Mouse (Mus musculus): ENCODE data around the gene Tmprss12.
"Not testable (repeated sequence)": the region's sequence is repeated elsewhere in the genome, so short reads cannot be mapped to it uniquely, and the experiment has no call there.

The Tmprss12 gene

DNA sequence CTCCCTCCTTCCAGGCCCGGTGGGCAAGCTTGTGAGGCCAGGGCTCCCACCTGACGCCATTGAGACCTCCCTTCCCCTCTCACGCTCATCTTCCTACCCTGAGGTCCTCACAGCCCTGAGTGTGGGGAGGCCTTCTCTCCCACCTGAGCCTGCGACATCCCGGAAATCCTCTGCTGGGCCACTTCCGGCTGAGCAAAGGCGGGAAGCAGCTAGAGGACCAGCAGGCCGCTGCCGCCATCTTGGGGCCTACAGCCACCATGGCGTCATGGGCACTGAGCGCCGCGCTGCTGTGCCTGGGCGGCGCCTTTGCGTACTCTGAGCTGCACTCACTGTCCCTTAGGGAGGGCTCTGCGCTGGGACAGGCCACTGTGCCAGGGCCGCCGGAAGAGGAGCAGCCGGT lies at the start of gene Tmprss12:
Tmprss12 (plus strand) TSS at position 212 of the 400 bp plus-strand sequence.
- no peak for DNase-seq (ENCODE audit: low spot score in 2 of 2)

DNA sequence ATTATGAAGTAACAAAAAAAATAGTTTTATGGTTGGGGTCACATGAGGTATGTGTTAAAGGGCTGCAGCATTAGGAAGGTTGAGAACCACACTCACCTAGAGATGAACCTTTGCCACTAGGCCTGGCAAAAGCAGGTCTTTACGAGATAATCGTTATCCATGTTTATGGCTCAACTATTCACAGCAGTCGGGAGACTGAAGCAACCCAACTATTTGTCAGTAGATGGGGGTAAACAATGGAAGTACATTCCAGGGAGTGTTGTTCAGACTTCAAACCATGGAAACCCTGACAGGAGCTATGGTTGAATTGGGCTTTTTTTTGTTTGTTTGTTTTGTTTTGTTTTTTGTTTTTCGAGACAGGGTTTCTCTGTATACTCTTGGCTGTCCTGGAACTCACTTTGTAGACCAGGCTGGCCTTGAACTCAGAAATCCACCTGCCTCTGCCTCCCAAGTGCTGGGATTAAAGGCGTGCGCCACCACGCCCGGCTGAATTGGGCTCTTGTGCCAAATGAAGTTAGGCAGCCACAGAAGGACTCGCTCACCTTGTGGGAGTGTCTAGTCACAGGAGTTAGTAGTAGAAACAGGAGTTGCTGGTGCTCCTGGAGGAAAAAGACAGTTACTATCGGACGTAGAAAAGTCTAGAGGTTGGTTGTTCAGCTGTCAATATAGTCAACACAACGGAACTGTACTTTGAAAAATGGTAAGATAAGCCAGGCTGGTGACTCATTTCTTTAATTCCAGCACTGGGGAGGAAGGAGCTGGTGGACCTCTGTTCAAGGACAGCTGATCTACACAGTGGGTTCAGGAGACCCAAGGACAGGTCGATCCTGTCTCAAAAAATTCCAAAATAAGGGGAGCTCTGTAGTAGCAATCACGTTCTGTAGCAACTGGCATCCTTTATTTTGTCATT lies 48.8 kb upstream of the Tmprss12 start:
- DNase-seq (ENCODE audit: low spot score in 2 of 2): no peak

DNA sequence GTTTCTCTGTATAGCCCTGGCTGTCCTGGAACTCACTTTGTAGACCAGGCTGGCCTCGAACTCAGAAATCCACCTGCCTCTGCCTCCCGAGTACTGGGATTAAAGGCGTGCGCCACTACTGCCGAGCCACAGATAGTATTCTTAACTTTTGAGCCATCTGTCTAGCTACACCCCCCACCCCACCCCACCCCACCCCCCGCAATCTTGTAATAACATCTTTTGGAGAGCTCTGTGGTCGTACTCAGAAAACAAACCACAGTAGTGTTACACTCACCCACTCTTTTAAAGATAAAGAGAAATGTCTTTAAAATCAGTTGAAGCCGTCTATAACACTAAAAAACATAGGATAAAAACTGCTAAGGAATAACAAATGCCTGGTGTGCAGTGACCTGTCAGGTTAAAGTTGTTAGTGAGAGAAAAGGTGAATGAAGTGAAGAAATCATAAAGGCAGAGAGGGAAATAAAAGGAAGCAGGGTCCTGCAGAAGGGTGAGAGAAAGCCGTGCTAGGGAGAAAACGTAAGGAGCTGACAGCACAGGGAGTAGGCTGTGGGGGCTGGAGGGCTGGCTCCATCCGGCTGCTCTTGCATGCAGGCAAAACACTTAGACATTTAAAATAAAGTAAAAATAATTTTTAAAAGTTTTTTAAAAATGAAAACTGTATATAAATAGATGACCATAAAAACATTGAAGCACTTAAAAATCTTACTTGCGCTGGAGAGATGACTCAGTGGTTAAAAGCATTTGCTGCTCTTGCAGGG lies 45.2 kb upstream of the Tmprss12 start:
- DNase-seq (ENCODE audit: low spot score in 2 of 2): peak; percentile 45 to 49

DNA sequence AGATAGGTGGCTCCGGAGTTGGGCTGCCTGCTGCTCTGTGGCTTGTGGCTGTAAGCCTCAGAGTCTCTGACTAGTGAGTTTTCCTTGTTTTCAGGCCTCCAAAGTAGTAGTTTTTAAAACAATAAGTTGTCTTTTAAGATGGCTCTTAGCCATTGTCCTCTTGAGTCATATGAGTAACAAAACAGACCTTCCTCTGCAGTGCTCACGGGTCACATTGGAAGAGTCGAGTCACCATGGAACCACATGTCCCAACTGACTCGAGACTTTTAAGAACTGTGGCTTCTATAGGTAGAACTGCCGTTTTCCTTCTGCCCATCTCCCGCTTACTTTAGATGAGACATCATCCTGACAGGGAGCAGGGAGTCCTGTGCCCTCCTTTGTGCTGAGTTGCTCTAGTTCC lies 43.7 kb upstream of the Tmprss12 start:
- DNase-seq (ENCODE audit: low spot score in 2 of 2): no peak

DNA sequence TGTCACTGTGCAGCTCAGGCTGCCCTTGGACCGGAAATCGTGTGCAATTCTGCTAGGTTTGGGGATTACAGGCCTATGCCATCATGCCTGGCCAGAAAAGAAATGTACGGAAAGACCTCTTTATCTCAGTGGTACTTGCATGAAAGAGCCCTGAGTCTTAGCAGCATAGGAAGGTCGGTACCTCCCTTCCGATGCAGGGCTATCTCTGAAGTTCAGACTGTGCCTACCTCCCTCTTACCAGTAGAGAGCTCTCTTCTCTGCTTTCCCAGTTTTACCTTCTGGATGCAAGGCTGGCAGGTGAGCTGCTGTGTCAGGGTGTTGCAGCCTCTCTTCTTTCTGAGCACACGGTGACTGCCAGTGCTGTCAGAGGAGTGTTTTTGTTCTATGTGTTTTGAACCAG lies 38.9 kb upstream of the Tmprss12 start:
- DNase-seq (ENCODE audit: low spot score in 2 of 2): no peak

DNA sequence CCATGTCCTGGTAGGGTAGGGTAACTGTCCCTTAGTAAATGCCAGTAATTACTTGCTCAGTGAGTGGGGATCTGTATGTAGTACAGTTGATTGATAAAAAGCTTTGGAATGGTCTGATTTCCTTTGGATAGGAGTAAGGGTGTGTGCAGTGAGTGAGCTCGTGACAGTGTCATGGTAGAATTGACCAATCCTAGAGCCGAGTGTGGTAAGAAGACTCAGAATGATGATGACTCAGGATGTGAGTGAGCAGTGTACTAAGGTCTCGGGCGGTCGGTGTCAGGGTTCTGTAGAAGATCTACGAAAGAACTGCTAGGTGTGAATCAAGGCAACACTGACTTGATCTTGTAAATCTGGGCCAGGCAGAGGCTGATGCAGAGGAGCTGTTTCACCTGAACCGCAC lies 34.7 kb upstream of the Tmprss12 start:
- DNase-seq (ENCODE audit: low spot score in 2 of 2): no peak

DNA sequence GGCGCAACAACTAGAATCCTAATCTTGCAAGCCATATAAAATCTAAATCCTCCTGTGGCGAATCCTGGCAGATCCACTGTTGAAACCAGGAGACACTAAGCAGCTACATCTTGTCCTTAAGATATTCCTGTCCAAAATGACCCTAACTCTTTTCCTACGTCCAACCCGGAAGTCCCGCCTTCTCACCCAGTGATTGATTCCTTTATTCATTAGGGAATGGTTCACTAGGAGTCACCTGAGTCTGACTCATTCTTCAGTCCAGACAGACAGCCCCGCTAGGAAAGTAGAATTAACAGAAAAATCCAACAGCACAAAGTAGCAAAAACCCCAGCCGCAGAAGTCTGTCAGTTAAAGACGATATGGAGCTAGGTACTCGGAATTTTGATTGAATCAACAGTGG lies 33.3 kb upstream of the Tmprss12 start:
- no peak for DNase-seq (ENCODE audit: low spot score in 2 of 2)

DNA sequence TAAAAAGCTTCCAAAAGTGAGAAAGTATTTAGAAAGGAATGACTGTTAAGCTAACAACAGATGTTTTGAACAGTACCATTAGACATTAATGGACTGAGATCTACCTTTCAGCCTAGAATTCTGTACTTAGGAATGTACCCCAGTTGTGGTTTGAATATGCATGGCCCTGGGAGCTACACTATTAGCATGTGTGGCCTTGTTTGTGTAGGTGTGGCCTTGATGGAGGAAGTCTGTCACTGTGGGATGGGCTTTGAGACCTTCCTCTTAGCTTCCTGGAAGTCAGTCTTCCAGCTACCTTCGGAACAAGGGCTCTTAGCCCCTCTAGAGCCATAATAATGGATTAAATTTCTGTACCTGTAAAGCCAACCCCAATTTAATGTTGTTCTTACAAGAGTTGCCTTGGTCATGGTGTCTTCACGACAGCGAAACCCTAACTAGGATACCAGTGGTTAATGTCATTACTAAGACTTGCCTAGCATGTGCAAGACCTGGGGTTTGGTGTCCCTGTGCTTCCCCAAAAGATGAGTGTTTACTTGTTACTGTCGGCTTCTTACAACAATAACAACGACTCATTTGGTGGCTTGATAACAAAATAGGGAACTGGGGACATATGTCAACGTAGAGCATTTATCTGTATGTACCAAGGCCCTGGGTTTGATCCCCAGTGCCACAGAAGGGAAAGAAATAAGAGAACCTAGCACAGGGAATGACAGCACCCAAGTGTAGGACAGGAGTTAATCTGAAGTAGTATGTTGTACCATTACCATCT lies 31.8 kb upstream of the Tmprss12 start:
- no peak for DNase-seq (ENCODE audit: low spot score in 2 of 2)

DNA sequence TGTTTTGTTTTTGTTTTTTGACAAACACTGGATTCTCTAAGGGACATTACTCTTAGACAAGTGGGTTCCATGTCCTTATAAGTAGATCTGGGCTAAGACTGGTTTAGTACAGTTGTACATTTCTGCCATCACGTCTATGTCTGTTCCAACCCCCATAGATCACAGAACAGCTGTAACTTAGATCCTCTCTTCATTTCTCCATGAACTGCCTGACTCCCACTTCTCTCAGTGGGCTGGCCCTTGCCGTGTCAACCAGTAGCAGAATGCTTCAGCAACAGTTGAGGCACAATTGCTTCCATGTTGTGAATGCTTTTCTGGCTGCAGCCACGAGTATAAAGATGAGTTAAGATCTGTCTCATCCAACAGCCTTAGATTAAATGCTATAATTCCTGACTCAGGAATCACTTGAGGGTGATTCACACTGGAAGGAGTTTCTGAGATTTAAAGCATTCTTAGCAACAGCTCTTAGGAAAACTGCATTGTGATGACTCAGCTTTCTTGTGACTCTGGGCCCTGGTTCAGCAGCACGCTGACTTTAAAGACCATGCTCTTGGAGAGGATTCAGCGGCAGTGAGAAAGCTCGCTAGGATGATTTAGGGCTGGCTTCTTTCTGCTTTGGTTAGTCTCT lies 29.4 kb upstream of the Tmprss12 start:
- DNase-seq (ENCODE audit: low spot score in 2 of 2): peak in 1 of 2 experiments; percentile 31

DNA sequence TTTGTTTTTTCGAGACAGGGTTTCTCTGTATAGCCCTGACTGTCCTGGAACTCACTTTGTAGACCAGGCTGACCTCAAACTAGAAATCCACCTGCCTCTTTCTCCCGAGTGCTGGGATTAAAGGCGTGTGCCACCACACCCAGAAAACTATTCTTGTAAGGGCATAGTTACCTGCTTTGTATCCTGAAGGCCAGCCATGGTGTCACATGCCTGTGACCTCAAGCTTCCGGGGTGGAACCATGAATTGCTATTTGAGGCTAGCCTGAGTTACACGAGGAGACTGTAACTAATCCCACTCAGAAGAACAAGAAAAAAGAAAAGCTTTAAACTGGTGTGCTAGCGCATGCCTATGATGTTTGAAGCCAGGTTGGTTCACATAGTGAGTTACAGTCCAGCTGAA lies 24.3 kb upstream of the Tmprss12 start:
- DNase-seq (ENCODE audit: low spot score in 2 of 2): no peak

DNA sequence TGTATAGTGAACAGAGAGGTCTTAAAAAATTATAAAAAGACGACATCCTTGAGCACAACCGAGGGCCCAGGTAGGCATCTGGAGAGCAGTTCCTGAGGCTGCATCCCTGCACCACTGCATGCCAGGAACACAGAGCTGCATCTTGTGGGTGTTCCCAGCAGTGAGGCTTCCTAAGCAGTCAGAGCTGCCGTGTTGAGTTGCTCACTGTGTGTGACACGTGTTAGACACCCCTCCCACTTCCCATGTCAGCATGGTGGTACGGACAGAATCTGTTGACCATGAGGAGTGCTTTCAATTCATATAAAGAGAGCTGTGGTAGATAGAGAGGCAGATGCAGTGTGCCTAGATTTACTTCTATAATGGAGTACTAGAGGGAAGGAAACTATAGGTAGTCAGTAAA lies 23.3 kb upstream of the Tmprss12 start:
- no peak for DNase-seq (ENCODE audit: low spot score in 2 of 2)

DNA sequence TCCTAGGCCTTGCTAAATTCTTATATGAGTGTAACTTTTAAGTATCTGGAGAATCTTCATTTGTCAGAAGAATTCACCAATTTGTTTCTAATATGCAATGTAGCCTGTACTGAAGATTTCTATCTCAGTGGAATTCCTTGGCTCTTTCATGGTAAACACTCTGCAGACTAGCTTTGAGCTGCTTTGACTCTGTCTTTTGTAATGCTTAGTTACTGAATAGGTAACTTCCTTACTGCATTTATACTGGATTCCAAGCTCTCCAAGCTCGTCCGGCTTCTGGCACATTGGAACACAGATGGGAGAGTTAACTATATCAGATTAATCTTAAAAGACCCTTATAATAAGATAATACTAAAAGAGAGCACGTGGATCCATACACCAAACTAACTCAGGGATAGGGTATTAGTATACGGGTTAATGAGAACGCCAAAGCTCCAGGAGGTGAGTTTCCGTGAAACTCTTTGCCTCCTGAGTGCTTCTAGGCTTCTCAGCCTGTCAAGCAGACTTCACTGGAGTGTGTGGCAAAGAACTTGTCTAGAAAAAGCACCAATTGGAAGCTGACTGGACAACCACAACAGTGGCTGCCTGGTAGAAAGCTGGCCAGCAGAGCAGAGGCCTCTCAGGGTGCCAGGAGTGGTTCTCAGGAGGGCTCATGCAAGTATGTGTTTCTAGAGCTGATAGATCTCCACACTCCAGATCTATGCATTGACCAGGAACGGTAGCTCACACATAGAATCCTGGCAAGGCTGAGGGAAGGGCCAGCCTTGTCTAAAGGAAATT lies 21.8 kb upstream of the Tmprss12 start:
- no peak for DNase-seq (ENCODE audit: low spot score in 2 of 2)

DNA sequence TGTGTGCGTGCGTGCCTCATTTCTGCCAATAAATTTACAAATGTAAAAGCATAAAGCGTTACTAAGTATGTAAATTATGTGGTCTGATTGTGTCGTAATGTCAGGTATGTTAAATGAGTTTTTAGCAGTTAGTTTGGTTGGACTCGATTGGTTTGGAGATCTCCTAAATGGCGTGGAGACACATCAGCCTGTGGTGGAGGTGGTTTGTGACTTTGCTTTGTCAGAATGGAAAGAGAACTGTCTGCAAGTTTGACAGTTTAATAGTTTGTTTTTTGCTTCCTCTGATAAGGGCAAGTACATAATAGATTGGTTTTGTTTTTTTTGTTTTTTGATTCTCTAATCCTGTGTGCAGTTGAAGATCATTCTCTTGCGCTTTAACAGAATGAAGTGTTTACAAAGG lies 20.3 kb upstream of the Tmprss12 start:
- DNase-seq (ENCODE audit: low spot score in 2 of 2): not testable (repeated sequence)

DNA sequence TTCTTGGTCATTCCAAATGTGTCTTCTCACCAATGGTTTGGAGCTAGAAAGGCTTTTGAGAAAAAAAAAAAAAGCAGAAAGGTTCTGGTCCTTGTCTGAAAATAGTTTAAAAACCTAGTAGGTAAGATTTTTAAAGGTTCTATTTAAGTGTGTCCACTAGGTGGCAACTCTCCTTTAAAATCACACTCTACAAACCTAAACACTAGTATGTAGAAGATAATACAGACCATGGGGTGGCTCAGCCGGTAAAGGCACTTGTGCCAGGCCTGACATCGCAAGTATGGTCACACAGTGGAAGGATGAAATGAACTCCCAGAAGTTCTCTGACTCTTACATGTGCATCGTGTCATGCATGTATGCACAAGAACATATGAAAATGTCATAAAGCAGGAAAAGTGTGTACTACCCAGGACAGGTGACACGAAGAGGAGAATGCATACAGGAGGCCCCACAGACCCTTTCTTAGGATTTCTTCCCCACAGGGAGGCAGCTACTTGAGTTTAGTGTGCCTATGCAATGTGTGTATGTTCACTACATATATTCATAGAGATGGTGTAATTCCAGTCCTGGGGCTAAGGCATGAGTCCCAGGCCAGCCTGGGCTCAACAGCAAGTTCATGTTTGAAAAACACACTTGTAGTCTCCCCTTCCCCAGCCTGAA lies 17.3 kb upstream of the Tmprss12 start:
- no peak for DNase-seq (ENCODE audit: low spot score in 2 of 2)

DNA sequence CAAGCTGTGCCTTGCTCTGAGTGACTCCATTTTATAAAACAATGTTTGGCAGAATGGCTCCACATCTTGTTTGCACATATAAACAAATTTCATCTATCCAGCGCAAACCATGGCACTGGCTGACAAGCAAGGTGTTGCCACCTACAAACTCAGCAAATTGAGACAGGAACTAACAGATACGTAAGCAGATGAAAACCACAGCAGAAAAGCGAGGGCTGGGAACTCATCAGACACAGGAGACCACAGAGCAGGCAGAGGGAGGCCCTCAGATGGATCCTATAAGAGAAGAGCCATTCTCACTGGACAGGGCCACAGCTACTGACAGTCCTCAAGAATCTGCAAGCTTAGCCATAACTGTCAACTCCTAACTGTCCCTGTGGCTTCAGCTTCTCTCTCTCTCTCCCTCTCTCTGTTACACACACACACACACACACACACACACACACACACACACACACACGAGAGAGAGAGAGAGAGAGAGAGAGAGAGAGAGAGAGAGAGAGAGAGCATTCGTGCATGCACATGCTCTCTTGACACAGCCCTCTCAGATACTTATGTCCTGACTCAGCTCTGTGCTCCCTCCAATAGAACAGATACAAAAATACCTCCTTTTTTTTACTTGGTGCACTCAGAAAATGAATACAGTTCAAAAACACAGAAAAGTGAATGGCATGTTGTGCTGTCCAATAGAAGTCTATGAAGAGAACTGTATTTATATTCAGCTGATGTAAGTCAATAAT lies 14.9 kb upstream of the Tmprss12 start:
- DNase-seq (ENCODE audit: low spot score in 2 of 2): no peak

DNA sequence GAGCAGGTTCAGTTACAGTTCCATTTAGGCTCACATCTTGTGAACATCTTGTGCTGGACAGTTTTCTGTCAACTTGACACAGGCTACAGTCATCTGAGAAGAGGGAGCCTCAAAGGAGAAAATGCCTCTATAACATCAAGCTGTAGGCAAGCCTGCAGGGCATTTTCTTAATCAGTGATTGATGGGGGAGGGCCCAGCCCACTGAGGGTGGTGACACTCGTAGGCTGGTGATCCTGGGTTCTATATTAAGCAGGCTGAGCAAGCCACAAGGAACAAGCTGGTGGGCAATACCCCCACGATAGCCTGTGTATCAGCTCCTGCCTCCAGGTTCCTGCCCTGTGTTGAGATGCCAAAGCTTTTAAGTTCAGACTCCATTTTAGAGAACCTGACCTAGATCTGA lies 11.7 kb upstream of the Tmprss12 start:
- no peak for DNase-seq (ENCODE audit: low spot score in 2 of 2)

DNA sequence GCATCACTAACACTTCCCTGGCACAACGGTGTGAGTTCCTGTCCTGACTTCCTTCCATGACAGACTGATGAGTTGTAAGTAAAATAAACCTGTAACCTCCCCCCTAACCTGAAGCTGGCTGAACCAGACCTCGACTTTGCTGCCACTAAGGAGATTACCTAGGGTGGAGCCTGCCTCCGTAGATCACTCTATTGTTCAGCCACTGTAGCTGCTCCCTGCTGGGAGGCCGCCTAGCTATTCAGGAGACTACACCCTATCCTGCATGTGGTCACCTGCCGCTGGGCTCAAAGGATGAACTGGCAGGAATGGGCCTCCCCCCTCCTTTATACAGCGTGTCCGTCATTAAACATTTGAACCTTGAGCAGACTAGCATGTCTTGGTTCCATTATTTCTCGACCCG lies 10.9 kb upstream of the Tmprss12 start:
- no peak for DNase-seq (ENCODE audit: low spot score in 2 of 2)

DNA sequence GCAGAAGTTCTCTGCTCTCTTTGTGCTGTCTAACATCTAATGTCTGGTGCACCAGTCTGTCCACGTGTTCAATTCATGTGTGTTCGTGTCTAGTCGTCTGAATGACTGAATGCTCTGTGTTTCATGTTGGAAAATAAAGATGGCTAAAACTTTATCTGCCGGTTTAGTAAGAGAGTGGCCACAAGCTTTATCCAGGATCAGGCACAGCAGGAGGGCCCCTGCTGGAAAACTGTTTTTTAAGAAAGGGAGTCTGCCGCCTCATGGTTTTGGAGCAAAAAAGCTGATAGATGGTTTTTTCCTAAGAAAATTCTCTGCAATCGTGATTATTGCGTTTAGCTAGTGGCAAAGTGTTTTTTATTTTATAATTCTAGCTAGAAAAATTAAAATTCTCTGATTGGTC lies 10.0 kb upstream of the Tmprss12 start:
- not testable (repeated sequence) for DNase-seq (ENCODE audit: low spot score in 2 of 2)

DNA sequence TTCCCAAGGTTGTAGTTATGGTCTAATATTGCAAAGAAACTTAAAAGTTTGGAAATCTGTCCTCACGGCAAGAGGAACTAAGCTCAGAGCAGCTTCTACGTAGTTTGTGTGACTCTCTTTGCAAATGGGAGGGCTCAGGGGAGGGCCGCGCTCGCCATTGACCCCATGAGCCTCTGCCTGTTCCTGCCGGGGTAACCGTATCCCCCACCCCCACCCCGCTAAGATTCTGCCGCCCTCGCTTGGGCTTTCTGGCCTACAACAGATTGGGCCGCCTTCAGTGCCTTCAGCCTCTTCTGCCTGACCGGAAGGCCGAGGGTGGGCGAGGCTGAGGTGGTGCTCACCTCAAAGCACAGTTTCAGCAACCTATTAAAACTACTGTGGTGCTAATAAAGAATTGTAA lies 9.2 kb upstream of the Tmprss12 start:
- no peak for DNase-seq (ENCODE audit: low spot score in 2 of 2)

Data from right cerebral cortex, postnatal 36 days (tissue).